Mouse (Mus musculus) ES-E14 (cell line): Measurements from ENCODE around the gene Agpat1.

Experiments used
- HCFC1 ChIP-seq: IDR thresholded peaks from 2 replicates; pipeline ENCODE4 v1.6.1; 2012; ENCODE audit warnings: low read length, inconsistent platforms, borderline replicate concordance; ENCODE audit not compliant: insufficient read depth
- ZC3H11A ChIP-seq: IDR thresholded peaks from 2 replicates; pipeline ENCODE4 v1.6.1; 2012; ENCODE audit warnings: low read depth, mild to moderate bottlenecking, inconsistent platforms, low read length, borderline replicate concordance

GRCm38 (mm10) chr17:34624981-34625380 lies 20.9 kb downstream of the Agpat1 start:
- TF ChIP-seq HCFC1 (no peak), ZC3H11A (no peak)
